Mouse (Mus musculus) neural tube, embryonic 11.5 days (tissue): Measurements from ENCODE around the gene Cxcr5. TPM values are rescaled to one million over a fixed set of nuclear protein-coding genes. Genes with fewer than 3 reads are reported as not detected.

ENCODE experiments used
- ATAC-seq: fragments of 200-750 bp; cut with Nextera tagmentation; 2 replicates; pipeline ENCODE4 v1.8.0; 2017; ENCODE audit warnings: moderate number of reproducible peaks, mild to moderate bottlenecking, moderate TSS enrichment, moderate library complexity; ENCODE audit not compliant: insufficient read depth, low FRiP score, low TSS enrichment
- DNase-seq: peaks from one replicate; pipeline ENCODE4 v3.0.0-alpha.2; 2015; ENCODE audit warnings: low spot score
- H3K27ac ChIP-seq: fragments of 300-500 bp; sonication (generic); 2 replicates; pipeline ENCODE4 v1.5.1; 2014; ENCODE audit warnings: low read depth, mild to moderate bottlenecking, low read length
- H3K27me3 ChIP-seq: fragments of 300-500 bp; sonication (generic); 2 replicates; pipeline ENCODE4 v1.6.1; 2014; ENCODE audit warnings: mild to moderate bottlenecking, low read length, mixed read lengths; ENCODE audit not compliant: control insufficient read depth, insufficient read depth
- H3K36me3 ChIP-seq: fragments of 300-500 bp; sonication (generic); 2 replicates; pipeline ENCODE4 v1.6.1; 2014; ENCODE audit warnings: mild to moderate bottlenecking, low read length, moderate library complexity, mixed read lengths; ENCODE audit not compliant: control insufficient read depth, insufficient read depth
- H3K4me1 ChIP-seq: fragments of 300-500 bp; sonication (generic); 2 replicates; pipeline ENCODE4 v1.6.1; 2014; ENCODE audit warnings: low read length, mixed read lengths; ENCODE audit not compliant: control insufficient read depth, insufficient read depth
- H3K4me2 ChIP-seq: fragments of 300-500 bp; sonication (generic); 2 replicates; pipeline ENCODE4 v1.6.1; 2014; ENCODE audit warnings: low read depth, mild to moderate bottlenecking, moderate library complexity
- H3K4me3 ChIP-seq: fragments of 300-500 bp; sonication (generic); 2 replicates; pipeline ENCODE4 v1.5.1; 2014; ENCODE audit warnings: low read depth, low read length
- H3K9ac ChIP-seq: fragments of 300-500 bp; sonication (generic); 2 replicates; pipeline ENCODE4 v1.6.1; 2014; ENCODE audit warnings: mild to moderate bottlenecking, low read length
- H3K9me3 ChIP-seq: fragments of 300-500 bp; sonication (generic); 2 replicates; pipeline ENCODE4 v1.6.1; 2016; ENCODE audit warnings: low read length; ENCODE audit not compliant: control insufficient read depth
- WGBS: fragments of 180-500 bp; shearing (Covaris S2); extraction: QIAGEN DNeasy Blood & Tissue Kit; methylation state at CpG from one replicate; pipeline ENCODE4 v1.1.7; 2014; 5-methylcytosine and 5-hydroxymethylcytosine counted together
- polyA plus RNA-seq: library from polyadenylated mRNA; unstranded; fragments of >200 nt; fragmentation: Nextera tagmentation; extraction: Ambion mirVana; gene quantifications from 2 replicates; pipeline ENCODE4 v1.2.1, GENCODE M21; 2014

Gene Cxcr5
- polyA plus RNA-seq, 1 experiment from 2014 or later = not detected

DNA sequence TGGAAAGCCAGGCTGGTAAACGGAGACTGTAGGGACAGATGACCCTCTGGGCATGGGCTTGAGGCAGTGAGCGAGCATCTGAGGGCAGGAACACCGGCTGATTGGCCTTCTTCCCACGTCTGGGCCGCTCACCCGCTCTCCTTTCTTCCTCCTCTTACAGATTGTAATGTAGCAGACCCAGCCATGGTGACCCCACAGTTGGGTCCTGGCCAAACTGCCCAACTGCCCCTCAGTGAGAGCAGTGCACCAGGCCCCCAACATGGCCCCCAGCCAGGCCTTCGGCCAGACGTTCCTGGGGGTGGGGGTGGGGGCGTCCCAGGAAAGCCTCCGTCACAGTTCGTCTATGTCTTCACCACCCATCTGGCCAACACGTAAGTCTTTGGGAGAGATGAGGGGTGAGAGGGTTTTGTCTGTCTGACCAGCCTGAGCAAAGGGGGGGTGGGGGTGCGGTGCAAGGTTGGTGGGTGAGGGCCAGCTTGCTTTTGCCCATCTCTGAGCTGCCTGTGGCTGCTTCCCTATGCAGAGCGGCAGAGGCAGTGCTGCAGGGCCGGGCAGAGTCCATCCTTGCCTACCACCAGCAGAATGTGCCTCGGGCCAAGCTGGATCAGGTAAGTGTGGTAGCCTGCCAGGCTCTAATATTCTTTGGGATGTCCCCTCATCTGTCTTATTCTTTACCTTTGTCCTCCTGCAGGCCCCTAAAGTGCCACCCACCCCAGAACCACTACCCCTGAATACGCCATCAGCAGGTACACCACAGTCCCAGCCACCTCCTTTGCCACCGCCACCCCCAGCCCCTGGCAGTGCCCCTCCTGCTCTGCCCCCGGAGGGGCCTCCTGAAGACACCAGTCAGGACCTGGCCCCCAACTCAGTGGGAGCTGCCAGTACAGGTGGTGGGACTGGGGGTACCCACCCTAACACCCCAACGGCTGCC, 56.5 kb downstream of the Cxcr5 start:
- Histone ChIP-seq H3K27me3 (no peaks in the 10 kb centered on the region), H3K27ac (no peak overlapping the region), H3K4me3 (no peak overlapping the region), H3K4me1 (peaks cover 23% of the 10 kb centered on the region), H3K36me3 (peaks cover 10% of the 10 kb centered on the region), H3K4me2 (no peak overlapping the region), H3K9ac (no peak overlapping the region), H3K9me3 (no peaks in the 10 kb centered on the region)
- ATAC-seq (no peak), DNase-seq (no peak)
- 82% methylated on average over 20 of the region's 20 CpGs for WGBS

DNA sequence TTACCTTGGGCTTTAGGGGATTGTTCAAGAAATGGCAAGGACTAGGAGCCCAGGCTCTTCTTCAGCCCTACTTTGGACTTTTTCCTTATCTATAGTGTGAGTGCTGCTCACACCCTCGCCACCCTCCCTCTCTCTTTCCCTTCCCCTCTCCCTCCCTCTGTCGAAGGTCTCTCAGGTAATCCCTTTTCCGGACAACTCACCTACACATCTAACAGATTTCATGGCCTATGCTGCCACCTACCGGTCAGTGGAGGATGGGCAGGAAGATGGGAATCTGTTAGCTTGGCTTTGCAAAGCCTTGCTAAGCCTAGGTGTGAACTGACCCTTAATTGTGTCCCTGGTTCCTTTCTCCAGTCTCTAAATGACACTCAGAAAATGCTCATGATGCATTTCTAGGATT, 59.7 kb downstream of the Cxcr5 start:
- 2% methylated on average over 4 of the region's 4 CpGs for WGBS
- H3K27ac ChIP-seq = no peak overlapping the region
- H3K4me3 ChIP-seq = no peak overlapping the region
- DNase-seq = peak; percentile 82
- no peak overlapping the region for H3K4me2 ChIP-seq
- no peaks in the 10 kb centered on the region for H3K9me3 ChIP-seq
- peaks cover 43% of the 10 kb centered on the region for H3K4me1 ChIP-seq
- no peak for ATAC-seq
- no peak overlapping the region for H3K9ac ChIP-seq
- H3K36me3 ChIP-seq = peaks cover 10% of the 10 kb centered on the region
- no peaks in the 10 kb centered on the region for H3K27me3 ChIP-seq

GRCm38 (mm10) chr9:44501206-44501879, 60.3 kb downstream of the Cxcr5 start:
- Histone ChIP-seq H3K4me1 (peaks cover 47% of the 10 kb centered on the region), H3K27ac (no peak overlapping the region), H3K9me3 (no peaks in the 10 kb centered on the region), H3K4me2 (no peak overlapping the region), H3K4me3 (no peak overlapping the region), H3K27me3 (no peaks in the 10 kb centered on the region), H3K9ac (no peak overlapping the region), H3K36me3 (peaks cover 10% of the 10 kb centered on the region)
- no peak for ATAC-seq
- no peak for DNase-seq
- 49% methylated on average over 10 of the region's 10 CpGs for WGBS

GRCm38 (mm10) chr9:44500638-44501175, 61.0 kb downstream of the Cxcr5 start:
- H3K9ac ChIP-seq = peak overlapping the region; percentile 10; the same call in 1 of the 2 replicates
- ATAC-seq (no peak), DNase-seq (no peak)
- H3K36me3 ChIP-seq = peaks cover 6% of the 10 kb centered on the region
- no peak overlapping the region for H3K4me3 ChIP-seq
- 0 out of 2 replicates have a peak overlapping the region, but pooled peaks have one; percentile 83 for H3K4me2 ChIP-seq
- 53% methylated on average over 8 of the region's 8 CpGs for WGBS
- no peak overlapping the region for H3K27ac ChIP-seq
- H3K27me3 ChIP-seq = no peaks in the 10 kb centered on the region
- H3K4me1 ChIP-seq = peaks cover 47% of the 10 kb centered on the region
- H3K9me3 ChIP-seq = no peaks in the 10 kb centered on the region

- Histone ChIP-seq H3K4me2 (peak overlapping the region; percentile 83; the same call in 1 of the 2 replicates), H3K36me3 (0 out of 2 replicates have a peak, but pooled peaks cover 3% of the 10 kb centered on the region), H3K4me3 (peak overlapping the region; percentile 27; the same call in 1 of the 2 replicates), H3K9ac (no peak overlapping the region), H3K27me3 (no peaks in the 10 kb centered on the region), H3K27ac (peak overlapping the region; percentile 85), H3K4me1 (peaks cover 47% of the 10 kb centered on the region), H3K9me3 (no peaks in the 10 kb centered on the region)
- WGBS = 32% methylated on average over 5 of the region's 5 CpGs
- DNase-seq = no peak
- ATAC-seq = no peak
Measured at GRCm38 (mm10) chr9:44500163-44500533, 61.5 kb downstream of the Cxcr5 start.

- Histone ChIP-seq H3K27ac (peak overlapping the region; percentile 85), H3K9me3 (no peaks in the 10 kb centered on the region), H3K27me3 (no peaks in the 10 kb centered on the region), H3K4me3 (peak overlapping the region; percentile 27; the same call in 1 of the 2 replicates), H3K36me3 (0 out of 2 replicates have a peak, but pooled peaks cover 3% of the 10 kb centered on the region), H3K9ac (peak overlapping the region; percentile 32), H3K4me2 (peak overlapping the region; percentile 83), H3K4me1 (peaks cover 53% of the 10 kb centered on the region)
- DNase-seq = peak; percentile 75
- peak; percentile 35 for ATAC-seq
- 6% methylated on average over 20 of the region's 20 CpGs for WGBS
Measured at GRCm38 (mm10) chr9:44499356-44500162, 62.1 kb downstream of the Cxcr5 start.

DNA sequence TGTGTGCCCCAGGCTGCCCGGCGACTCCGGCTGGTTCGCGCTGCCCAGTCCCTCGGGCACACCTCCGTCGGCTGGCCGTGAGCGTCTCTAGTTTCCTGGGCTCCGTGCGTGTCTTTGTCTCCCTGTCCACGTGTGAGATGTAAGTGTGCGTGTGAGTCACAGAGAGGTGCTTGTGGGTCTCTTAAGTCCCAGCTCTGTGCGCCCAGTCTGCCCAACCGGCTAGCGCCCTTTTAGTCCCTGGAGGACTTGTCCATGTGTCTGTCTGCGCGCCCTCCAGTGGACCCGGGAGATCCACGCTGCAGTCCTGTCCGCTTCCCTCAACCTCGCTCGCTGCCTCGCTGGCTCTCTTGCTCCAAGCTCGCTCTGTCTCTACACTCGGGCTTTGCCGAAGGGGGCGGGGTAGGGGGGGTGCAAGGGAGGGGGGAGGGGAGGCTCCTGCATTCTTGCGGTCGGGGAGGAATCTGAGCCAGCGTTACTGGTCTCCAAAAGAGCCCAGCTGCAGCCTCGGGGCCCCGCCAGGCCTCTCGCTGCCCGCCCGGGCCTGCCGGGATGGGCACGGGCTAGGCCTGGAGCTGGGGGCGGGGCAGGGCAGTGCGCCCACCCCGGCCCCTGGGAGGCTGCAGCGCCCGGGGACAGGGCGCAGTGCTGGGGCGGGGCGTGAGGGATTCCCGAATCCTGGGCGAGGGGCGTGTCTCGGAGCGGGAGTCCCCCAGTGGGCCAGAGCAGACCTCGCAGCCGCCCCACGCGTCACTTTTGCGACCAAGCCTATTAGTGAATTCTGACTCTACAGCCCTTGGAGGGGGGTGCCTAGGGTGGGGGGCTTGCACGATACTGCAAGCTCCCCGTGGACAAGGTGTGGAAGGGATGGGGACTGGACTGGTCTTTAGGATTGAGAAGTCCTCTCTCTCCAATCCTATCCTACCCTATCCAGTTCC, 63.0 kb downstream of the Cxcr5 start:
- H3K4me1 ChIP-seq = peaks cover 61% of the 10 kb centered on the region

More for the DNA sequence above, 63.0 kb downstream of the Cxcr5 start:
- peak overlapping the region; percentile 83 for H3K4me2 ChIP-seq
- peak; percentile 81 for DNase-seq
- peak; percentile 80 for ATAC-seq
- no peaks in the 10 kb centered on the region for H3K9me3 ChIP-seq
- H3K9ac ChIP-seq = peak overlapping the region; percentile 63
- H3K27me3 ChIP-seq = no peaks in the 10 kb centered on the region
- H3K4me3 ChIP-seq = peak overlapping the region; percentile 39
- peak overlapping the region; percentile 85 for H3K27ac ChIP-seq
- under 1% methylated on average over 55 of the region's 59 CpGs for WGBS
- H3K36me3 ChIP-seq = no peaks in the 10 kb centered on the region
